Mouse (Mus musculus) retina, postnatal 7 days (tissue): ENCODE measurements at regions not wholly inside any gene's neighbourhood (a gene's known extent, or its start where the extent isn't known, plus 50 kb on each side); places are given as distances from the start of the nearest gene placed in this dataset.

Experiments used
- DNase-seq: peaks from one replicate; pipeline ENCODE4 v3.0.0-alpha.2; 2012; ENCODE audit warnings: low read depth, low spot score

- no peak for DNase-seq
These were observed 121.7 kb upstream of the Prep start for GRCm38 (mm10) chr10:44945205-44945725.

DNA sequence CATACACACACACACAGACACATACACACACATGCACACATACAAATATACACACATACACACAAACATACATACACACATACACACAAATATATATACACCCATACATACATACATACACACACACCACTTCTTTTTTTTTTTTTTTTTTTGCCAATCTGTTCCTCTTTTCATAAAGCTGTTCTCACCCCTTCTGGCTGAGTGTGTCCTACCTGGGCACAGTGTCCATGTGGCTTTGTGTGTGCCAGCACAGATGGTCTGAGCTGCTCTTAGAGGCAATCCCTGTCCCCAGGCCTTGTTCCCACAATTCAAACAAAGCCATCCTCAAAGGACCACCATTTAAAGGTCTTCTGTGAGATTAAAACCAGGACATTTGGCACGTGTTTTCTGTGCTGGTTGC, 127.6 kb upstream of the Prep start:
- no peak for DNase-seq

DNA sequence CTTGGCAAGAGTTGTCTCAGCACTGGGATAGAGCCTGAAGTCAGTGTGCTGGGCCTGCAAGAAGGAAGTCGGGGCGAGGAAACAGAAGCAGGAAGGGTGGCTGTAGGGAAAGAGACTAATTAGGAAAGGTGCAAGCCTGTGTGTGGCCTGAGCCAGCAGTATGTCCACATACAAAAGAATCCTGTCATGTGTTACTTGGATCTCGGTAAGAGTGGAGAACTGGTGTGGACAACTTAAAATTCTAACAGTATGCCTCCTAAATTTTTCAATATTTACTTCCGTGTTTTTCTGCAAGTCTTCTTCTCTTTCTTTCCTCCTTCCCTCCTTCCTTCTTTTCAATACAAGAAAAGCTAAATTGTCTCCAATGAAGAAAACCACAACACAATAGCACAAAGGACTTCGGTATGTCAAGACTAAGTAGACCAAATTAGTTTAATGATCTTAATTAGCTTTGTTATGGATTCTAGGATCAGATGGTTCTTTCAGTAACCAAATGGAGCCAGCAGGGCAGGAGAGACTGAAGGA, 130.0 kb upstream of the Prep start:
- no peak for DNase-seq

DNA sequence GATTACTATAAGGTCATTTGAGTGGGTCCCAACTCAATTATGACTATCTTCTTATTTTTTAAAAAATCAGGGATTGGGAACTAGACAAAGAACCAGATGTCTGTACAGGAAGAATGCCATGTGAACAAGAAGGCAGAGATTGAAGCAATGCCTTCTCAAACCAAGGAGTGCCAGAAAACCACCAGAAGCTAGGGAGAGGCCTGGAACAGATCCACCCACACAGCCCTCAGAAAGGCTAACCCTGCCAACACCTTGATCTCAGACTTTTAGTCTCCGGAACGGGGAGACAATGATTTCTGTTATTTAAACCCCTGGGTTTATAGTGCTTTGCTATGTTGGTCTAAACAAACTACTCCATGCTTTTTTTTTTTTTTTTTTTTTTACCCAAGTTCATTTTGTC, 136.2 kb upstream of the Prep start:
- no peak for DNase-seq

DNA sequence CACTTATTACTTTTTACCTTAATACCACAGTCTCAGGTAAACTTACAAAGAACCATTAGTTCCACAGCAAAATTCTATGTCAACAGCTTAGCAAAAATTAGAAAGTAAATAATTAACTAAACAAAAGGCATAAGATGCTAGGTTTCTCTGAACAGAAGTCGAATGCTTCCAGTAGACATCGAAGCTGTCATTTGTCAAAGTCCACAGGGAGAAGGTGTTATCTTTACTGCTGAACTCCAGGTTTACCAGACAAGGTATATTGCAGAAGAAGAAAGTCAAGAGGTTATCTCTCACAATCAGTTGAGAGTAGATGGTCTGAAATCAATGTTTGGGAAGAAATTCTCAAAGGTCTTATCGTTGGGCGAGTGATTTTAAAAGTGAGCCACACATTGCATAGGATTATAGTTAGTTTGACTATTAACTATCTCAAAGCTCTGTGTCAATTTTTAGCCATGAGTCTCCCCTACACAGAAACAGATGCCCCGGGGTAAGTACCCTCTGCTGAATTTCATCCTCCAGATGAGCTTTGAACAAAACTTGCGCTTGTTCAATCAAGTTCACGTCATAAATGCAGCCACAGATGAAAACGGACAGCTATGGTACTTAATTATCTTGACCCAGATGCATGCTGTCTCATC, 153.1 kb upstream of the Prep start:
- no peak for DNase-seq

DNA sequence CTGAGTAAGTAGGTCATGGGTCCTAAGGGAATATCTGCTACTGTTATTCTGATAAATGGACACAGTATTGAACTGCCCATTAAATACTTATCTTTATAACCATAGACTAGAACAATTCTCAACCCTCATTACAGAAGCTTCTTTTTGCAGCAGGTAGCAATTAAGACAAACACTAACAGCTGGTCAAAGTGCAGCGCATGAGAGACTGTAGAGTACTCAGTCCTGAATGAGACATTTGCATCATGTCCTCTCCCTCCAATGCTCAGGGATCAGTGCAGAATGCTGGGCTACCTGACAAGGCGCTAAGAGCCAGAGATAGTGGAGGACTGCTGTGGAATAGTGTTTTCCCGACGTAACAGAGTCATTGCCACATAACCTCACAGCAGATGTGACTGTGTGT, 162.5 kb upstream of the Prep start:
- no peak for DNase-seq

DNA sequence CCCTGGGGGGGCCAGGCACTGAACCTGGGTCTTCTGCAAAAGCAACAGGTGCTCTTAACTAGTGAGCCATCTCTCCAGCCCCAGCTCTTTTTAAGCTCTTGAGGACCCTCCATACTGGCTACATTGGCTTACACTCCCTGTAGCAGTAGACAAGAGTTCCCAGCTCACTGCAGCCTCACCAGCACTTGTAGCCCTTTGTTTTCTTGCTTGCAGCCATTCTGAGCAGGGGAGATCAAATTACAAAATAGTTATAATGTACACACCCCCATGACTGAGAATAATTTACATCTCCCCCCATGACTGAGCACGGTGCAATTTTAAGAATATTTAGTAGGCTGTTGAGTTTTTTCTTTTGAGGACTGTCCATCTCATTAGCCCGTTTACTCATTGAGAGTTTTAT, 165.8 kb upstream of the Prep start:
- DNase-seq, result no peak

DNA sequence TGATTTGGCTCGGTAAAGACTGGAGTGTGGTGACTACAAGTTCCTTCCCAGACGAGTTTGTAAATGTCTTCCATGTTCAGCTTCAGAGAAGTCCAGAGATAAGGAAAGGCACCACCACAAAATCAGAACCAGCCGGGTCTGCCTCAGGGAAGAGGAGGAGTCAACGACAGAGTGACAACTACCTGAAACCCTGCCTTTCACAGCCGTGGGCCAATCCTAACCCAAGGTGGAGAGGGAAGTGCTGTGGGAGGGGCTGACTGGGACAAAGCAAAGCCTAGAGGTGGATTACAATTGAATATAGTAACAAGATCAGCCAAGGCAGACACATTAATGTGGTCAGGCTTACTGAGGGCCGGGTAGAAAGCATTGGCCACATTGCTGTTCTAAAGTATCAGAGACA, 174.9 kb upstream of the Prep start:
- no peak for DNase-seq

GRCm38 (mm10) chr10:44887081-44887683, 179.8 kb upstream of the Prep start:
- DNase-seq, result peak; percentile 0

GRCm38 (mm10) chr10:44881967-44882366, 185.0 kb upstream of the Prep start:
- no peak for DNase-seq

DNA sequence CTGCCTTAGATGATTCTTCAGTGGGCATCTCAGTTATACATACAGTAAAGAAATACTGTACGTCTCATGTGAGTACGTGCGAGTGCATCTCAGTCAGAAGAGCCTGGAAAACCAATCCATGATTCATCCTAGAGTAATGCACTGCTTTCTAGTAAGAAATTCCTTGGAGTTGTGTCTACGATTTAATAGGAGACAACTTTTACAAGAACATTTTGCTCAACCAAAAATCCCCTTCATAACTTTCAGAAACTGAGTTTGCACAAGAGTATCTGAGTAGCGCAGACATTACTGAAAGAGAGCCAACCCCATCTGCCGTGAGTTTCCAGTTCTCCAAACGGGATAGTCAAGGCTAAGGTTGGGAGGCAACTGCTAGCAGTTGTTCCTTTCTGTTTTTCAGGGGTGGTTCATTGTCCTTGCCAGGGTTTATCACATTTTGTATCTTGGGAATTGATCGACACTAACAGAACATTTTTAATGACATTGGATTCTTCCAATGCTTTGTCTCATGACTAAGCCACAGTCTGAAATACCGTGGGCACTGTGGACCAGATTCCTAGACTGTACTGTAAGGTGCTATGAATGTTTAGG, 189.8 kb upstream of the Prep start:
- no peak for DNase-seq

GRCm38 (mm10) chr10:44873642-44874285, 193.2 kb upstream of the Prep start:
- DNase-seq, result no peak

DNA sequence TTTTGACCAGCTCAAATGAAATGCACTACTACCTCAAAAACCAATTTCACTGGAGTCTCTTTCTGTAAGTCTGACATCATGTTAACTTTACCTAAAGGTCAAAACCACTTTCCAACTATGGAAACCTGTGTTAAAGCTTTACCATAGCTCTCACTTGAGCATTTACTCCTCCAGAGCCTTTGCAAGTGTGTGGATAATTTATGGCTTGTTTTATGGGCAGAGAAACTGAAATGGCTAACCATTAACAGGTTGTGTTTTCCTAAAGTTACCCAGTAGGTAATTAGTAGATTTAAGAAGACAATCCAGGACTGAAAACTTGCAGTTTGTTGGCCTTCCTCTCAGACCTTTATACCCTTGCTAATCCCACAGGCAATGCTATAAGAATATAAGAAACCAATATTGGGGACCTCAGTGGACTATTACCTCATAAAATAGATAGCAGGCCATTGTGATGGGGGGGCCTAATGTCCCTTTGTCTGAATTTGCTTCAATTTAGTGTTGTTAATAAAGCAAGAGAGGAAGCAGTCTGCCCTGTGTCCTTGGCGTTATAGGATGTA, 202.7 kb upstream of the Prep start:
- DNase-seq, result no peak

DNA sequence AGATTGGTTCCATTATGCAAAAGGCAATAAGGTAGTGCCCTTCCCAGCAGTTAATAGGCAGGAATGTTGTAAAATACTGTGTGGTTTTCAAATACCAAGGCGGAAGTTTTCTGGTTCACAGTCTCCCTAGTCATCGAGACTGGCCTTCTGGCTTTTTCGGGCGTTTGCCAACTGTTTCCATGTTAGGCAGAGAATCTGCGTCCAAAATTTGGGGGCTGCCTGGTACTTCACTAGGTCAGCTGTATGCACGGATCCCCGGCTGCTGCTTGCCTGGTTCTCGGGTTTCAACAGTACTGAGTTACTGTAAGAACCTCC, 204.7 kb upstream of the Prep start:
- DNase-seq, result no peak

DNA sequence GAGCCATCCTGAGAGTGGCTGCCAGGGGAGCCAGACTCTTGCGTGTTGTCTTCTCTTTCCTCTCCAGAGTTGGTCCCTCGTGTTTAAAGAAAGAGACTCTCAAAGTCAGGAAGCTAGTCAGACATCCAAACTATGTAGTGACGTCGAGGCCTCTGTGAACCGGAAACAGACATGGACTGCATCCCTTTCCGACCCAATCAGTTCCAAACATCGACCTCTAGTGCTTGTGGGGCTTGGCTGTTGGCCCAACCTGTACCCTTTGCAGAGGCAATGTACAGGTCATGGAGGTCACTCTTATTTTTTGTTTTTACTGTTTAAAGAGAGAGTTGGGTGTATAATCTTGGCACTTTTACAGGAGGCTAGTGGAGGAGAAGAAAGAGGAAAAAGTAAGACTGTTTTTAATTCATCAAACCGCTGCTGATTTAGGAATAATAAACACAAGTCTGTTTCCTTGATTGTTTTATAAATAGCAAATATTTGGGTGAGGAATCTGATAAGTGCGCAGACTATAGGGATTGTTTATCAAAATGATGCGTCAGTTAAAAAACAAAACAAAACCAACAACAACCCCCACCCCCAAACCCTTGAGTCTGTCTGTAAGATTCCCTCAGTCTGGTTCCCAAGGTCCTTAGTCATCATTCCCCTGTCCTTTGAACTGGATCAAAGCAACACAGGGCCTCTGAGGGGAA, 205.2 kb upstream of the Prep start:
- DNase-seq, result no peak

DNA sequence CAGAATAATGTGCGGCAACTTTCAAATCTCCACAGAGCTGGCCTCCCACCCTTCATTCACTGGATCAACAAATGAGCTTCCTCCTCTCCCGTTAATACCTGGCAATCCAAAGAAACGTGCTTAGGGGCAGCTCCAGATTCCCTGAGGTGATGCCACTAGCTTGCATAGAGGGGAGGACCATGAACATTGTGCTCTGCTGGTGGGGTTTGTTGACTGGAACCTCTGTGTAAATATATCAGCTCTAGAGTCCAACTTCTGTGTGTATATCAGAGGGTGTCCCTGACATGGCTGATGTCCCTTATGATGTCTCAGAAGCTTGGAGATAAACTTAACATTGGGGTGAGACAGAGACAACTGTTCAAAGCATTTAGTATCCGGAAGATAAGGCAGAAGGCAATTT, 209.6 kb upstream of the Prep start:
- DNase-seq, result no peak

- no peak for DNase-seq
These were observed 212.9 kb upstream of the Prep start for GRCm38 (mm10) chr10:44854109-44854508.

- no peak for DNase-seq
These were observed 218.0 kb upstream of the Prep start for GRCm38 (mm10) chr10:44849016-44849415.

- DNase-seq, result no peak
These were observed 220.2 kb upstream of the Prep start for GRCm38 (mm10) chr10:44846765-44847164.

- DNase-seq, result no peak
These were observed 220.9 kb upstream of the Prep start for GRCm38 (mm10) chr10:44846149-44846548.

GRCm38 (mm10) chr10:44840449-44840848, 226.6 kb upstream of the Prep start:
- DNase-seq, result no peak

- no peak for DNase-seq
These were observed 234.5 kb upstream of the Prep start for GRCm38 (mm10) chr10:44832455-44832854.
